Mouse (Mus musculus) common myeloid progenitor, adult 5-6 weeks (primary cell): ENCODE data around the gene Wdr83. TPM values are rescaled to one million over a fixed set of nuclear protein-coding genes. Genes with fewer than 3 reads are reported as not detected.
A peak's percentile ranks its signal among the peaks of the same experiment; 100 is the strongest.
"Not testable (repeated sequence)": the region's sequence is repeated elsewhere in the genome, so short reads cannot be mapped to it uniquely, and the experiment has no call there.

Source experiments
- ATAC-seq: replicated peaks from 2 replicates; pipeline ENCODE4 v1.8.0; 2016; ENCODE audit warnings: low read depth, mild to moderate bottlenecking, moderate TSS enrichment, inconsistent platforms; ENCODE audit not compliant: poor library complexity, severe bottlenecking
- total RNA-seq: library from RNA; stranded (forward); fragments of 200-1000, 187-1606 nt; gene quantifications from 2 replicates; pipeline ENCODE4 v1.2.3, GENCODE M21; 2017

Wdr83 gene
- 25.7 and 26.7 TPM in 2 replicates for total RNA-seq

DNA sequence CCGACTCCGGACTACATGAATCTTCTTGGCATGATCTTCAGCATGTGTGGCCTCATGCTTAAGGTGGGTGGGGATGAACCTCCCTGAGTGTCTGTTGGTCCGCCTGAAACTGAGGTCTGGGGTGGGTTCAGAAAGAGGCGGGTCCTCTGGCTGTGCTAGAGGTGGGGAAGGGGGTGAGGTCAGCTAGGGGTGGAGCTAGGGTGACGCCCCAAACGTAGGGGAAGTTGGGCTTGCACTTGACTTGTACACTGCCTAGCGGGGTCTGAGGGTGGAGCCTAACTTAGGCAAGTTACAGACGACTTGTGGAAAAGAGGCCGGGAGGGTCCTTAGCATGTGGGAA, at the start of gene Wdr83:
TSS of gene Wdr83 (minus strand) at position 91 of the 340 bp plus-strand sequence.
- peak; percentile 66 for ATAC-seq

GRCm38 (mm10) chr8:85123691-85124090, 42.6 kb upstream of the Wdr83 start:
- no peak for ATAC-seq

DNA sequence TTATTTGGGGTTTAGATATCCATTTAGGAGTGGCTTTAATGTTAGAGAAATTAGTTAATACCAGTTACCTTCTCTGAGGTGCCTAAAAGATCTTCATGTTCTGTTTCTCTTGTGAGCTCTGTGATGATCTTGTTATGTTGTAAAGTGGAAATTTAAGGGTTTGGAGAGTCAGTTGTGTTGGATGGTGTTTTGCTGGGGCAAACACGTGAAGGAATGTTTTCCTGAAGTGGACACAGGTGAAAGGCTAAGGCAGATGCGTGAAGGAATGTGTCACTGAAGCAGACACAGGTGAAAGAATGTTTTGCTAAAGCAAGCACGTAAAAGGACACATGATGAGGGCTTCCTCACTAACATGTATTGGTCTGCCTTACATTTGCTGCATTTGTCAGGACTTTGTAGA, 41.9 kb upstream of the Wdr83 start, which contains the start of gene Zfp791:
TSS of gene Zfp791 (minus strand) at position 101 of the 400 bp plus-strand sequence.
- no peak for ATAC-seq

DNA sequence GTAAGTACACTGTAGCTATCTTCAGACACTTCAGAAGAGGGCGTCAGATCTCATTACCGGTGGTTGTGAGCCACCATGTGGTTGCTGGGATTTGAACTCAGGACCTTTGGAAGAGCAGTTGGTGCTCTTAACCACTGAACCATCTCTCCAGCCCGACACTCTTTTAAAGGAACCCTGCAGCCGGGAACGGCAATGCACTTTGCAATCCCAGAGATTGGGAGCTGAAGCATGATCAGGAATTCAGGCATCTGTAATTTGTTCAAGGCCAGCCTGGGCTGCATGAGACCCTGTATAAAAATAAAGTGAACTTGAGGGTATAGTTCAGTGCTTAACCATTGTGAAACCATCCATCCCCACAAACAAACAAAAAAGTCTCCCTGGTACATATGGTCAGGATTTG, 39.1 kb upstream of the Wdr83 start:
- ATAC-seq = not testable (repeated sequence)

GRCm38 (mm10) chr8:85119052-85119981, 38.2 kb upstream of the Wdr83 start:
- ATAC-seq = 0 out of 2 replicates have a peak, but pooled peaks have one; percentile 29

- no peak for ATAC-seq
These were observed 35.9 kb upstream of the Wdr83 start for GRCm38 (mm10) chr8:85116984-85117383.

GRCm38 (mm10) chr8:85115501-85115900, 34.4 kb upstream of the Wdr83 start:
- ATAC-seq = no peak

GRCm38 (mm10) chr8:85113241-85113640, 32.1 kb upstream of the Wdr83 start:
- ATAC-seq = no peak

GRCm38 (mm10) chr8:85100076-85100665, 19.1 kb upstream of the Wdr83 start:
- no peak for ATAC-seq

GRCm38 (mm10) chr8:85096850-85097249, 15.7 kb upstream of the Wdr83 start:
- no peak for ATAC-seq

DNA sequence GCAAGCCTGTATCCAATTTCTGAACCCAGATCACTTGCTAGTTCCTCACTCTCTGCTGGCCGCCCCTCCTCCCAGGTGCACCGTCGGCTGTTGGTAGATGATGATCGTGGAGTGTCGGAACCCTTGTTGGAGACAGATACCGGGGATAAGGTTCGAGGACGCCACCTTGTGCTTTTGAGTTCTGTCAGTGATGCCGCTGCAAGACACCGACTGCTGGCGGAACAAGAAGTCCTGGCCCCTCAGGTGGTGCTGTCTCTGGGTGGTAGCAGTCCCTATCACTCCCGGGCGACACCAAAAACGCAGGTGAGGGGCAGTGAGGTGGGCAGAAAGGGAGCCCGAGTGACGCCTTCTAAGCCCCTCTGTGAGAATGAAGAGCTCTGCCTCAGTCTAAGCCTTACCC, 15.1 kb upstream of the Wdr83 start:
- no peak for ATAC-seq

- no peak for ATAC-seq
These were observed 14.5 kb upstream of the Wdr83 start for GRCm38 (mm10) chr8:85095566-85095965.

DNA sequence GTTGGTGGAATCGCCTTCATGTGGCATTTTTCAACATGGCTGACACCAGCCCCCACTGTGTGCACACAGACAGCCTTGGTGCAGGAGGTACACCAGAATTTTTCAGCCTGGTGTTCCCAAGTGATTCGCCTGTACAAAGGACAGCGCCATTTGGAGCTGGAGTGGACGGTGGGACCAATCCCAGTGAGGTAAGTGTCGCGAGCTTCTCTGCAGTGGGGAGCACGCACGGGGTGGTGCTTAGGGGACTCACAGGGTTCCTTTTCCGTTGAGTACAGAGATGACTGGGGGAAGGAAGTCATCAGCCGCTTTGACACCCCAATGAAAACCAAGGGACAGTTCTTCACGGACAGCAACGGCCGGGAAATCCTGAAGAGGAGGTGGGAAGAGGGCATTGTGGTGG, 13.9 kb upstream of the Wdr83 start:
- ATAC-seq = no peak

GRCm38 (mm10) chr8:85091526-85092090, 10.5 kb upstream of the Wdr83 start:
- ATAC-seq = no peak

GRCm38 (mm10) chr8:85090856-85091255, 9.8 kb upstream of the Wdr83 start:
- no peak for ATAC-seq

- ATAC-seq = no peak
These were observed 7.7 kb upstream of the Wdr83 start for GRCm38 (mm10) chr8:85088771-85089170.

DNA sequence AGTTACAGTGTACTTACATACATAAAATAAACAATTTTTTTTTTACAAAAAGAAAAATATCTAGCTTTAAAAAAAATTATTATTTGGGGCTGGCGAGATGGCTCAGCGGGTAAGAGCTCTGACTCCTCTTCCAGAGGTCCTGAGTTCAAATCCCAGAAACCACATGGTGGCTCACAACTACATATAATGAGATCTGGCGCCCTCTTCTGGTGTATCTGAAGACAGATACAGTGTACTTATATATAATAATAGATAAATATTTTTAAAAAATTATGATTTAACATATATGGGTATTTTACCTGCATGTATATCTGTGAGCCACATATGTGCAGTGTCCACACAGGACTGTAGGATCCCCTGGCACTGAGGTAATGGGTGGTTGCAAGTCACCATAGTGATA, 5.1 kb upstream of the Wdr83 start:
- ATAC-seq = no peak

DNA sequence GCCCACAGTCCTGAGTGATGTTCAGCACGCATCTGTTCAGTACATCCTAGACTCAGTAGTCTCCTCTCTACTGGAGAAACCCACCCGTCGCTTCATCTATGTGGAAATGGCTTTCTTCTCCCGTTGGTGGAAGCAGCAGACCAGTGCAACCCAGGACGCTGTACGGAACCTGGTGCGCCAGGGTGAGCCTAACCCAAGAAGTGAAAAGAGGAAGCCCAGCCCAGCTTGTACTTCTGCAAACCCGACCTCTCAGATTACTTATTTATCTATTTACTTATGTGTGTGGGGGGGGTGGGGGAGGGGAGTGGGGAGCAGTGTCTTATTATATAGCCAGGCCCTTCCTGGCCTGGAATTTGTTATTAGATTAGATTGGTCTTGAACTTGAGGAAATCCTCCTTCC, 3.5 kb upstream of the Wdr83 start:
- ATAC-seq = 0 out of 2 replicates have a peak, but pooled peaks have one; percentile 4

GRCm38 (mm10) chr8:85083108-85083813, 2.2 kb upstream of the Wdr83 start, which contains the start of gene Man2b1:
Gene Man2b1 (plus strand): TSS chr8:85083270.
- ATAC-seq = peak; percentile 64

DNA sequence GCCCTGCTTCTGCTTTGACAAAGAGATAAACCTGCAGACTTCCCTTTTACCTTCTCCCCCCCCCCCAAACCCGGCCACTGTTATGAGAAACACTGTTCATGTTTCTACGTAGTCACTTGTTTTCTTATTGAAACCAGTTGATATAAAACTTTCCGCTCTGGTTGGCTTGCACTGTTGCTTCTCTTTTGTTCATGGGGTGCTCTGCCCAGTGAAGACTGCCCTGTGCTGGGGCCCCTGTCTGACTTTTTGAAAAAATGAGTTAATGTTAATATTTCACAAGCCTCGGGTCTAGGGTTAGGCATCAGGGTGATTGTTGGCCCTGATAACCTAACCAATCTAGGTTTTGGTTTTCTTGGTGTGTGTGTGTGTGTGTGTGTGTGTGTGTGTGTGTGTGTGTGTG, 1.1 kb upstream of the Wdr83 start:
- ATAC-seq = not testable (repeated sequence)
